Mouse (Mus musculus): ENCODE measurements around the gene Aurkaip1.

DNA sequence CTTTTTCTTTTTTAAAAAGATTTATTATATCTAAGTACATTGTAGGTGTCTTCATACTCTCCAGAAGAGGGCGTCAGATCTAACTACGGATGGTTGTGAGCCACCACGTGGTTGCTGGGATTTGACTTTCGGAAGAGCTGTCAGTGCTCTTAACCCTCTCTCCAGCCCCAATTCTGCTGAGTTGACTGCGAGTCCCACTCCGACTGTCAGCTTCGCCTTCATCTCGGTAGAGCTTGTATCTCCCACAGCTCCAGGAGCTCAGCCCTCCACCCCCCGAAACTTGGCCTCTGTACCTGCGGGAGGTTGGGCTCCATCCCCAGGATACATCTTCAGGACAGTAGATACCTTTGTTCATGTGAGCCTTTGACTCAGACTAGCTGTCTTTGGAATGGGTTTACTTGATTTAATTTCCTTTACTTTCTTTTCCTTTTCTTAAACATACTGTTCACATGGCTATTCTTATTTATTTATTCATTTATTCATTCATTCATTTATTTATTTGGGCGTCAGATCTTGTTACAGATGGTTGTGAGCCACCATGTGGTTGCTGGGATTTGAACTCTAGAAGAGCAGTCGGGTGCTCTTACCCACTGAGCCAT, 28.2 kb upstream of the Aurkaip1 start, which contains the start of gene Mrpl20:
- TF ChIP-seq CTCF (IDR thresholded peaks at IDR 0.05; ENCODE audit: extremely low read depth, insufficient read depth, low read length), result no peak
- no peak for TF ChIP-seq POLR2A (IDR thresholded peaks at IDR 0.05; ENCODE audit: extremely low read depth, insufficient read depth, low read length)
